Mouse (Mus musculus): ENCODE data around the gene Ubox5. TPM values are rescaled to one million over a fixed set of nuclear protein-coding genes. Genes with fewer than 3 reads are reported as not detected.

Gene Ubox5
- total RNA-seq, 2 experiments from 2014 or later = 4.0 to 4.2 TPM

- intact Hi-C loops (cut with DNase I) = no loop called here
- no peak for DNase-seq (ENCODE audit: low spot score)
These were observed 5.0 kb upstream of the Ubox5 start for GRCm38 (mm10) chr2:130634739-130635411.

GRCm38 (mm10) chr2:130634006-130634738, 4.3 kb upstream of the Ubox5 start:
- intact Hi-C loops (cut with DNase I) = no loop called here

GRCm38 (mm10) chr2:130632887-130633675, 3.2 kb upstream of the Ubox5 start:
- intact Hi-C loops (cut with DNase I) = no loop called here
- DNase-seq (ENCODE audit: low spot score) = no peak

More at GRCm38 (mm10) chr2:130634006-130634738, 4.3 kb upstream of the Ubox5 start:
- no peak for DNase-seq (ENCODE audit: low spot score)

GRCm38 (mm10) chr2:130632416-130632815, 2.6 kb upstream of the Ubox5 start:
- intact Hi-C loops (cut with DNase I) = no loop called here
- no peak for DNase-seq (ENCODE audit: low spot score)

GRCm38 (mm10) chr2:130629080-130629838, 579 bp downstream of the Ubox5 start:
- intact Hi-C loops (cut with DNase I) = no loop called here
- no peak for DNase-seq (ENCODE audit: low spot score)

GRCm38 (mm10) chr2:130628424-130628823, 1.4 kb downstream of the Ubox5 start:
- intact Hi-C loops (cut with DNase I) = no loop called here
- DNase-seq (ENCODE audit: low spot score) = no peak

GRCm38 (mm10) chr2:130618972-130619371, 10.9 kb downstream of the Ubox5 start:
- intact Hi-C loops (cut with DNase I) = no loop called here
- DNase-seq (ENCODE audit: low spot score) = no peak

- no peak for DNase-seq (ENCODE audit: low spot score)
These were observed 16.7 kb downstream of the Ubox5 start for GRCm38 (mm10) chr2:130613091-130613490.

GRCm38 (mm10) chr2:130602195-130602594, 27.6 kb downstream of the Ubox5 start:
- no peak for DNase-seq (ENCODE audit: low spot score)

More at GRCm38 (mm10) chr2:130613091-130613490, 16.7 kb downstream of the Ubox5 start:
- intact Hi-C loops (cut with DNase I) = no loop called here

GRCm38 (mm10) chr2:130598399-130598798, 31.4 kb downstream of the Ubox5 start:
- DNase-seq (ENCODE audit: low spot score) = no peak
- intact Hi-C loops (cut with DNase I) = loop anchor here (5.0 kb wide), 1 partner anchor 36 kb away; the partner anchor contains the start of gene Mrps26

More at GRCm38 (mm10) chr2:130602195-130602594, 27.6 kb downstream of the Ubox5 start:
- intact Hi-C loops (cut with DNase I) = no loop called here

GRCm38 (mm10) chr2:130597601-130598010, 32.2 kb downstream of the Ubox5 start:
- DNase-seq (ENCODE audit: low spot score) = no peak
- intact Hi-C loops (cut with DNase I) = loop anchor here (5.0 kb wide), 1 partner anchor 35 kb away; the partner anchor contains the start of gene Mrps26

- intact Hi-C loops (cut with DNase I) = loop anchor here (5.0 kb wide), 1 partner anchor 33 kb away; the partner anchor contains the start of gene Mrps26
- DNase-seq (ENCODE audit: low spot score) = no peak
These were observed 34.2 kb downstream of the Ubox5 start for GRCm38 (mm10) chr2:130595596-130595995.

- no peak for DNase-seq (ENCODE audit: low spot score)
- intact Hi-C loops (cut with DNase I) = no loop called here
These were observed 38.8 kb downstream of the Ubox5 start for GRCm38 (mm10) chr2:130591016-130591415.

GRCm38 (mm10) chr2:130589761-130590160, 40.1 kb downstream of the Ubox5 start:
- intact Hi-C loops (cut with DNase I) = no loop called here
- DNase-seq (ENCODE audit: low spot score) = no peak

GRCm38 (mm10) chr2:130589157-130589556, 40.7 kb downstream of the Ubox5 start:
- DNase-seq (ENCODE audit: low spot score) = no peak
- intact Hi-C loops (cut with DNase I) = no loop called here

- no peak for DNase-seq (ENCODE audit: low spot score)
- intact Hi-C loops (cut with DNase I) = no loop called here
These were observed 41.5 kb downstream of the Ubox5 start for GRCm38 (mm10) chr2:130588373-130588772.

- intact Hi-C loops (cut with DNase I) = no loop called here
- DNase-seq (ENCODE audit: low spot score) = no peak
These were observed 43.8 kb downstream of the Ubox5 start for GRCm38 (mm10) chr2:130586016-130586415.

- intact Hi-C loops (cut with DNase I) = no loop called here
- DNase-seq (ENCODE audit: low spot score) = no peak
These were observed 45.8 kb downstream of the Ubox5 start for GRCm38 (mm10) chr2:130583902-130584560.

- intact Hi-C loops (cut with DNase I) = no loop called here
- DNase-seq (ENCODE audit: low spot score) = no peak
These were observed 47.3 kb downstream of the Ubox5 start, which contains the start of gene Avp for GRCm38 (mm10) chr2:130582552-130582951. Gene Avp, minus strand, starts transcription at chr2:130582554.

All from heart, postnatal 25 days (tissue).